Mouse (Mus musculus) heart, embryonic 13.5 days (tissue): ENCODE results near the gene Gm49345. TPM values are rescaled to one million over a fixed set of nuclear protein-coding genes. Genes with fewer than 3 reads are reported as not detected.
"Not testable (repeated sequence)": the region's sequence is repeated elsewhere in the genome, so short reads cannot be mapped to it uniquely, and the experiment has no call there.

ENCODE experiments used
- ATAC-seq: fragments of 200-750 bp; cut with Nextera tagmentation; 2 replicates; pipeline ENCODE4 v1.8.0; 2017; ENCODE audit warnings: moderate TSS enrichment; ENCODE audit not compliant: insufficient number of reproducible peaks, low FRiP score, low TSS enrichment; ENCODE audit errors: extremely low read depth
- H3K27ac ChIP-seq: fragments of 300-500 bp; sonication (generic); replicated peaks from 2 replicates; pipeline ENCODE4 v1.5.1; 2015; ENCODE audit warnings: moderate library complexity, mild to moderate bottlenecking, inconsistent platforms
- H3K27me3 ChIP-seq: fragments of 300-500 bp; sonication (generic); replicated peaks from 2 replicates; pipeline ENCODE4 v1.6.1; 2015; ENCODE audit warnings: mild to moderate bottlenecking, inconsistent platforms
- H3K36me3 ChIP-seq: fragments of 300-500 bp; sonication (generic); 2 replicates; pipeline ENCODE4 v1.6.1; 2015; ENCODE audit warnings: mild to moderate bottlenecking, inconsistent platforms
- H3K4me1 ChIP-seq: fragments of 300-500 bp; sonication (generic); 2 replicates; pipeline ENCODE4 v1.6.1; 2015; ENCODE audit warnings: inconsistent platforms
- H3K4me2 ChIP-seq: fragments of 300-500 bp; sonication (generic); 2 replicates; pipeline ENCODE4 v1.6.1; 2015; ENCODE audit warnings: inconsistent platforms, mild to moderate bottlenecking, moderate library complexity
- H3K4me3 ChIP-seq: fragments of 300-500 bp; sonication (generic); 2 replicates; pipeline ENCODE4 v1.5.1; 2015; ENCODE audit warnings: moderate library complexity, mild to moderate bottlenecking, inconsistent platforms
- H3K9ac ChIP-seq: fragments of 300-500 bp; sonication (generic); 2 replicates; pipeline ENCODE4 v1.6.1; 2015; ENCODE audit warnings: inconsistent platforms, mild to moderate bottlenecking, moderate library complexity
- H3K9me3 ChIP-seq: fragments of 300-500 bp; sonication (generic); 2 replicates; pipeline ENCODE4 v1.6.1; 2016; ENCODE audit warnings: inconsistent platforms
- whole genome bisulfite sequencing: fragments of 180-500 bp; shearing (Covaris S2); methylation state at CpG from one replicate; pipeline ENCODE4 v1.1.7; 2015; ENCODE audit warnings: mixed read lengths; 5-methylcytosine and 5-hydroxymethylcytosine counted together
- polyA plus RNA-seq: library from polyadenylated mRNA; unstranded; fragments of >200 nt; fragmentation: Nextera tagmentation; extraction: Ambion mirVana; gene quantifications from 2 replicates; pipeline ENCODE4 v1.2.1, GENCODE M21; 2015

Gene Gm49345
- 0.29 TPM in 1 of 2 replicates, not detected in the other for polyA plus RNA-seq

GRCm38 (mm10) chr13:67637294-67638007, at the start of gene Gm49345, which contains the start of gene Zfp729a:
Gene Gm49345 (minus strand): TSS chr13:67637769.
Gene Zfp729a (minus strand): TSS chr13:67637791.
- under 1% methylated on average over 19 of the region's 19 CpGs for WGBS
- H3K27me3 ChIP-seq = no peaks in the 10 kb centered on the region
- H3K4me2 ChIP-seq = peak within 1 kb of the TSS; percentile 70
- ATAC-seq = peak; percentile 92
- H3K9me3 ChIP-seq = no peaks in the 10 kb centered on the region
- H3K36me3 ChIP-seq = 0 out of 2 replicates have a peak, but pooled peaks cover 3% of the 10 kb centered on the region
- H3K9ac ChIP-seq = peak within 1 kb of the TSS; percentile 89
- peak within 1 kb of the TSS; percentile 93 for H3K4me3 ChIP-seq
- H3K27ac ChIP-seq = peak within 1 kb of the TSS; percentile 58
- H3K4me1 ChIP-seq = peaks cover 6% of the 10 kb centered on the region

- Histone ChIP-seq H3K4me1 (peaks cover 7% of the 10 kb centered on the region), H3K27me3 (no peaks in the 10 kb centered on the region), H3K27ac (no peak within 1 kb of the TSS), H3K9ac (no peak within 1 kb of the TSS), H3K4me3 (no peak within 1 kb of the TSS), H3K9me3 (no peaks in the 10 kb centered on the region), H3K36me3 (no peaks in the 10 kb centered on the region), H3K4me2 (no peak within 1 kb of the TSS)
- WGBS = 65% methylated on average over 4 of the region's 4 CpGs
- no peak for ATAC-seq
These were observed 49.4 kb upstream of the Gm49345 start, which contains the start of gene Zfp738 for GRCm38 (mm10) chr13:67686971-67687370. Gene Zfp738 (minus strand): TSS chr13:67687071.

- ATAC-seq, H3K36me3 ChIP-seq, H3K27ac ChIP-seq, H3K4me1 ChIP-seq, H3K9me3 ChIP-seq, H3K27me3 ChIP-seq: not testable (repeated sequence)
- peak overlapping the region; percentile 82 for H3K4me3 ChIP-seq
- peak overlapping the region; percentile 91 for H3K9ac ChIP-seq
- H3K4me2 ChIP-seq = peak overlapping the region; percentile 74
- 72% methylated on average over 2 of the region's 2 CpGs for WGBS
These were observed 46.3 kb upstream of the Gm49345 start for GRCm38 (mm10) chr13:67683841-67684240.

- H3K9me3 ChIP-seq, H3K4me1 ChIP-seq, H3K27me3 ChIP-seq, H3K36me3 ChIP-seq: not testable (repeated sequence)
- Histone ChIP-seq H3K4me3 (peak overlapping the region; percentile 82), H3K27ac (0 out of 2 replicates have a peak overlapping the region, but pooled peaks have one; percentile 39), H3K4me2 (peak overlapping the region; percentile 74), H3K9ac (peak overlapping the region; percentile 91)
- 12% methylated on average over 16 of the region's 16 CpGs for WGBS
- ATAC-seq = peak; percentile 98
These were observed 45.6 kb upstream of the Gm49345 start for GRCm38 (mm10) chr13:67682959-67683735.

- Histone ChIP-seq H3K9ac (no peak overlapping the region), H3K9me3 (no peaks in the 10 kb centered on the region), H3K27me3 (no peaks in the 10 kb centered on the region), H3K36me3 (peaks cover 20% of the 10 kb centered on the region), H3K4me1 (no peaks in the 10 kb centered on the region), H3K4me3 (no peak overlapping the region), H3K4me2 (no peak overlapping the region), H3K27ac (no peak overlapping the region)
- no peak for ATAC-seq
- WGBS = 88% methylated on average over 2 of the region's 2 CpGs
These were observed 37.3 kb upstream of the Gm49345 start for GRCm38 (mm10) chr13:67674902-67675301.

- Histone ChIP-seq H3K9ac (no peak overlapping the region), H3K27ac (no peak overlapping the region), H3K4me1 (no peaks in the 10 kb centered on the region), H3K4me3 (no peak overlapping the region), H3K36me3 (no peaks in the 10 kb centered on the region), H3K27me3 (no peaks in the 10 kb centered on the region), H3K4me2 (no peak overlapping the region), H3K9me3 (no peaks in the 10 kb centered on the region)
- no peak for ATAC-seq
- 40% methylated on average over 3 of the region's 3 CpGs for WGBS
These were observed 14.9 kb upstream of the Gm49345 start for GRCm38 (mm10) chr13:67652496-67652895.

- H3K4me2 ChIP-seq = peak overlapping the region; percentile 74
- peaks cover 10% of the 10 kb centered on the region; the same call in 1 of the 2 replicates for H3K9me3 ChIP-seq
- H3K36me3 ChIP-seq = peaks cover 4% of the 10 kb centered on the region; the same call in 1 of the 2 replicates
- 76% methylated on average over 4 of the region's 4 CpGs for WGBS
- H3K27me3 ChIP-seq = no peaks in the 10 kb centered on the region
- no peak overlapping the region for H3K9ac ChIP-seq
- H3K27ac ChIP-seq = no peak overlapping the region
- peaks cover 8% of the 10 kb centered on the region for H3K4me1 ChIP-seq
- ATAC-seq = no peak
- peak overlapping the region; percentile 89 for H3K4me3 ChIP-seq
These were observed 27.5 kb downstream of the Gm49345 start for GRCm38 (mm10) chr13:67610108-67610507.

GRCm38 (mm10) chr13:67609066-67609876, 28.3 kb downstream of the Gm49345 start, which contains the start of gene Zfp729b:
Gene Zfp729b (minus strand): TSS chr13:67609707.
- Histone ChIP-seq H3K4me2 (peak within 1 kb of the TSS; percentile 74), H3K27me3 (no peaks in the 10 kb centered on the region), H3K4me3 (peak within 1 kb of the TSS; percentile 89), H3K9me3 (peaks cover 10% of the 10 kb centered on the region; the same call in 1 of the 2 replicates), H3K9ac (peak within 1 kb of the TSS; percentile 90), H3K27ac (peak within 1 kb of the TSS; percentile 83), H3K36me3 (no peaks in the 10 kb centered on the region), H3K4me1 (peaks cover 8% of the 10 kb centered on the region)
- ATAC-seq = peak; percentile 85
- 2% methylated on average over 20 of the region's 20 CpGs for WGBS

GRCm38 (mm10) chr13:67572591-67573189, 64.9 kb downstream of the Gm49345 start:
- WGBS = 51% methylated on average over 5 of the region's 5 CpGs
- H3K27me3 ChIP-seq = no peaks in the 10 kb centered on the region
- H3K27ac ChIP-seq = no peak overlapping the region
- no peak for ATAC-seq
- no peak overlapping the region for H3K4me2 ChIP-seq
- no peak overlapping the region for H3K4me3 ChIP-seq
- H3K9ac ChIP-seq = no peak overlapping the region
- H3K36me3 ChIP-seq = no peaks in the 10 kb centered on the region
- no peaks in the 10 kb centered on the region; the same call in 1 of the 2 replicates for H3K9me3 ChIP-seq
- no peaks in the 10 kb centered on the region for H3K4me1 ChIP-seq

GRCm38 (mm10) chr13:67553730-67554129, 83.8 kb downstream of the Gm49345 start, which contains the start of gene Zfp748:
Gene Zfp748 (minus strand): TSS chr13:67553830.
- Histone ChIP-seq H3K27me3 (no peaks in the 10 kb centered on the region), H3K9ac (peak within 1 kb of the TSS; percentile 84), H3K36me3 (no peaks in the 10 kb centered on the region), H3K4me1 (peaks cover 18% of the 10 kb centered on the region), H3K9me3 (no peaks in the 10 kb centered on the region), H3K27ac (peak within 1 kb of the TSS; percentile 83), H3K4me3 (peak within 1 kb of the TSS; percentile 63), H3K4me2 (peak within 1 kb of the TSS; percentile 80)
- ATAC-seq = no peak
- 71% methylated on average over 4 of the region's 4 CpGs for WGBS
